Mouse (Mus musculus) bone marrow macrophage, adult 2 months (primary cell): ENCODE results near the gene Zfp27.

Experiments
- CTCF ChIP-seq: IDR thresholded peaks from 2 replicates; pipeline ENCODE4 v1.5.1; 2012; ENCODE audit warnings: low read depth, mild to moderate bottlenecking, low read length, moderate library complexity
- POLR2A ChIP-seq: IDR thresholded peaks from 2 replicates; pipeline ENCODE4 v1.6.1; 2012; ENCODE audit warnings: mild to moderate bottlenecking, low read depth, low read length, borderline replicate concordance

GRCm38 (mm10) chr7:29904101-29904500 is 2.3 kb downstream of the Zfp27 start:
- TF ChIP-seq POLR2A = no peak
- TF ChIP-seq CTCF = no peak
